Mouse (Mus musculus) brown adipose tissue, adult 24 weeks (tissue): ENCODE measurements around the gene Gpatch3. TPM values are rescaled to one million over a fixed set of nuclear protein-coding genes. Genes with fewer than 3 reads are reported as not detected.

Experiments
- H3K27ac ChIP-seq: fragments of 200-500 bp; replicated peaks from 2 replicates; pipeline ENCODE4 v1.5.1; 2012; ENCODE audit warnings: low read depth, mild to moderate bottlenecking, low read length
- H3K4me1 ChIP-seq: fragments of 200-500 bp; 2 replicates; pipeline ENCODE4 v1.6.1; 2012; ENCODE audit warnings: low read length, mixed read lengths; ENCODE audit not compliant: control insufficient read depth, insufficient read depth, insufficient read length
- H3K4me3 ChIP-seq: fragments of 200-500 bp; 2 replicates; pipeline ENCODE4 v1.5.1; 2012; ENCODE audit warnings: low read depth, mild to moderate bottlenecking, low read length, moderate library complexity; ENCODE audit not compliant: insufficient read depth
- polyA plus RNA-seq: library from polyadenylated mRNA; stranded (reverse); fragments of >200 nt; gene quantifications from 2 replicates; pipeline ENCODE4 v1.2.4, GENCODE M21; 2012; ENCODE audit not compliant: missing spikeins, insufficient read depth, insufficient read length

Gene Gpatch3
- polyA plus RNA-seq, 1 experiment, result 1.5 TPM

GRCm38 (mm10) chr4:133624830-133625229 lies 50.3 kb downstream of the Gpatch3 start:
- peak overlapping the region; percentile 97 for H3K27ac ChIP-seq
- H3K4me3 ChIP-seq, result no peak overlapping the region

GRCm38 (mm10) chr4:133625621-133626071 lies 51.1 kb downstream of the Gpatch3 start:
- Histone ChIP-seq H3K4me3 (no peak overlapping the region), H3K4me1 (peaks cover 34% of the 10 kb centered on the region), H3K27ac (peak overlapping the region; percentile 98)

More at GRCm38 (mm10) chr4:133624830-133625229, 50.3 kb downstream of the Gpatch3 start:
- peaks cover 31% of the 10 kb centered on the region for H3K4me1 ChIP-seq

- Histone ChIP-seq H3K4me1 (peaks cover 33% of the 10 kb centered on the region), H3K4me3 (no peak overlapping the region), H3K27ac (peak overlapping the region; percentile 98)
These were observed 51.7 kb downstream of the Gpatch3 start for GRCm38 (mm10) chr4:133626221-133626620.

- peak overlapping the region; percentile 98 for H3K27ac ChIP-seq
- peaks cover 33% of the 10 kb centered on the region for H3K4me1 ChIP-seq
- no peak overlapping the region for H3K4me3 ChIP-seq
These were observed 52.1 kb downstream of the Gpatch3 start for GRCm38 (mm10) chr4:133626621-133627020.

- H3K4me1 ChIP-seq, result peaks cover 35% of the 10 kb centered on the region
- peak overlapping the region; percentile 98 for H3K27ac ChIP-seq
- H3K4me3 ChIP-seq, result no peak overlapping the region
These were observed 52.5 kb downstream of the Gpatch3 start for GRCm38 (mm10) chr4:133627039-133627438.

- peak overlapping the region; percentile 25; the same call in 1 of the 2 replicates for H3K27ac ChIP-seq
- peaks cover 39% of the 10 kb centered on the region for H3K4me1 ChIP-seq
- no peak overlapping the region for H3K4me3 ChIP-seq
These were observed 54.0 kb downstream of the Gpatch3 start for GRCm38 (mm10) chr4:133628517-133628916.

GRCm38 (mm10) chr4:133629191-133629590 lies 54.6 kb downstream of the Gpatch3 start:
- H3K27ac ChIP-seq, result peak overlapping the region; percentile 2
- H3K4me1 ChIP-seq, result peaks cover 34% of the 10 kb centered on the region

GRCm38 (mm10) chr4:133630326-133630920 lies 55.9 kb downstream of the Gpatch3 start:
- peaks cover 27% of the 10 kb centered on the region for H3K4me1 ChIP-seq
- peak overlapping the region; percentile 87 for H3K4me3 ChIP-seq
- H3K27ac ChIP-seq, result peak overlapping the region; percentile 84

More at GRCm38 (mm10) chr4:133629191-133629590, 54.6 kb downstream of the Gpatch3 start:
- H3K4me3 ChIP-seq, result no peak overlapping the region

- peaks cover 24% of the 10 kb centered on the region for H3K4me1 ChIP-seq
- H3K27ac ChIP-seq, result peak overlapping the region; percentile 84
- H3K4me3 ChIP-seq, result peak overlapping the region; percentile 87
These were observed 56.7 kb downstream of the Gpatch3 start for GRCm38 (mm10) chr4:133631071-133631768.

- peak overlapping the region; percentile 92 for H3K27ac ChIP-seq
- peak overlapping the region; percentile 87 for H3K4me3 ChIP-seq
- peaks cover 20% of the 10 kb centered on the region for H3K4me1 ChIP-seq
These were observed 57.3 kb downstream of the Gpatch3 start for GRCm38 (mm10) chr4:133631769-133632411.

GRCm38 (mm10) chr4:133632483-133633327 lies 58.2 kb downstream of the Gpatch3 start:
- Histone ChIP-seq H3K4me3 (peak overlapping the region; percentile 87), H3K27ac (peak overlapping the region; percentile 92), H3K4me1 (peaks cover 19% of the 10 kb centered on the region)

- Histone ChIP-seq H3K4me1 (peaks cover 19% of the 10 kb centered on the region), H3K4me3 (peak overlapping the region; percentile 87; the same call in 1 of the 2 replicates), H3K27ac (peak overlapping the region; percentile 67; the same call in 1 of the 2 replicates)
These were observed 58.9 kb downstream of the Gpatch3 start for GRCm38 (mm10) chr4:133633332-133634042.
